Mouse (Mus musculus) 3T3-L1 (cell line): ENCODE measurements around the gene Lctl.

ENCODE experiments used
- DNase-seq: peaks from one replicate; pipeline ENCODE4 v3.0.0-alpha.2; 2015; ENCODE audit warnings: low read depth, low spot score

Gene Lctl

GRCm38 (mm10) chr9:64116876-64117275 is at the start of gene Lctl:
Gene Lctl, plus strand, starts transcription at chr9:64117147.
- DNase-seq: peak; percentile 60

GRCm38 (mm10) chr9:64067787-64068186 is 49.2 kb upstream of the Lctl start:
- peak; percentile 92 for DNase-seq

GRCm38 (mm10) chr9:64068571-64068970 is 48.4 kb upstream of the Lctl start:
- DNase-seq: peak; percentile 48

- DNase-seq: no peak
These were observed 47.8 kb upstream of the Lctl start for GRCm38 (mm10) chr9:64069131-64069530.

GRCm38 (mm10) chr9:64070674-64071073 is 46.3 kb upstream of the Lctl start:
- DNase-seq: no peak

GRCm38 (mm10) chr9:64074831-64075230 is 42.1 kb upstream of the Lctl start:
- DNase-seq: peak; percentile 54

GRCm38 (mm10) chr9:64076412-64076811 is 40.5 kb upstream of the Lctl start:
- no peak for DNase-seq

- no peak for DNase-seq
These were observed 38.6 kb upstream of the Lctl start for GRCm38 (mm10) chr9:64078386-64078792.

- DNase-seq: no peak
These were observed 37.0 kb upstream of the Lctl start for GRCm38 (mm10) chr9:64079922-64080321.

GRCm38 (mm10) chr9:64084231-64084630 is 32.7 kb upstream of the Lctl start:
- DNase-seq: peak; percentile 59

GRCm38 (mm10) chr9:64084661-64085399 is 32.1 kb upstream of the Lctl start:
- peak; percentile 60 for DNase-seq

- no peak for DNase-seq
These were observed 31.0 kb upstream of the Lctl start for GRCm38 (mm10) chr9:64085976-64086375.

GRCm38 (mm10) chr9:64086543-64086942 is 30.4 kb upstream of the Lctl start:
- DNase-seq: no peak

- DNase-seq: peak; percentile 90
These were observed 29.3 kb upstream of the Lctl start for GRCm38 (mm10) chr9:64087461-64088235.

GRCm38 (mm10) chr9:64088346-64088745 is 28.6 kb upstream of the Lctl start:
- no peak for DNase-seq

GRCm38 (mm10) chr9:64089004-64089403 is 27.9 kb upstream of the Lctl start:
- DNase-seq: no peak

- DNase-seq: no peak
These were observed 22.9 kb upstream of the Lctl start for GRCm38 (mm10) chr9:64094083-64094482.

- DNase-seq: peak; percentile 43
These were observed 18.7 kb upstream of the Lctl start for GRCm38 (mm10) chr9:64098282-64098681.

- peak; percentile 79 for DNase-seq
These were observed 16.5 kb upstream of the Lctl start for GRCm38 (mm10) chr9:64100442-64100841.

- DNase-seq: peak; percentile 47
These were observed 11.6 kb upstream of the Lctl start for GRCm38 (mm10) chr9:64105301-64105700.

GRCm38 (mm10) chr9:64110502-64110901 is 6.4 kb upstream of the Lctl start:
- peak; percentile 27 for DNase-seq

- DNase-seq: peak; percentile 83
These were observed 2.3 kb upstream of the Lctl start for GRCm38 (mm10) chr9:64114646-64115045.

GRCm38 (mm10) chr9:64115756-64116155 is 1.2 kb upstream of the Lctl start:
- no peak for DNase-seq
